Mouse (Mus musculus): Measurements from ENCODE around the gene Serpina5. TPM values are rescaled to one million over a fixed set of nuclear protein-coding genes. Genes with fewer than 3 reads are reported as not detected.
"Not testable (repeated sequence)": the region's sequence is repeated elsewhere in the genome, so short reads cannot be mapped to it uniquely, and the experiment has no call there.

Serpina5 gene
- polyA plus RNA-seq, 1 experiment from 2014 or later: not detected

DNA sequence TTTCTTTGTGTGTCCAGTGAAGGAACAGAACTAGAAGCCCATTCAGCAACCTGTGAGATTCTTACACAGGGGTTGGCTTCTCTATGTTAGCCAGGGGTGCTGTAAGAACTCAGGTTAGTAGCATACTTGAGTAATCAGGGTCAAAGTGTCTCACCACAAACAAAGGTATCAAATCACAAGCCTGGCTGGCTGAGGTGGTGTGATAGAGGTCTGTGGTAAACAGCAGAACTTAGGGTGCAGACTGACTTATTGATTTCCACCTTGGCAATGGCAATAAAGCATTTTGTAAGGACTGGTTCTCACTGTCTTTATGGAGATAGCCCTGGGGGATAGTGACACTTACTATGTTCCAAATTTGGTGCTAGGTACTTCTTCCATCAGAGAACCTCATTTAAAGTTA is 4.9 kb downstream of the Serpina5 start:
- no peaks in the 10 kb centered on the region for H3K36me3 ChIP-seq (ENCODE audit: inconsistent target)
- H3K27ac ChIP-seq: no peak overlapping the region
- H3K4me3 ChIP-seq (ENCODE audit: inconsistent target): no peak overlapping the region
- no peaks in the 10 kb centered on the region for H3K79me2 ChIP-seq (ENCODE audit: inconsistent target)

GRCm38 (mm10) chr12:104106919-104107318 is 6.0 kb downstream of the Serpina5 start:
- Histone ChIP-seq H3K4me3 (ENCODE audit: inconsistent target) (no peak overlapping the region), H3K36me3 (ENCODE audit: inconsistent target) (no peaks in the 10 kb centered on the region), H3K79me2 (ENCODE audit: inconsistent target) (no peaks in the 10 kb centered on the region), H3K27ac (no peak overlapping the region)

DNA sequence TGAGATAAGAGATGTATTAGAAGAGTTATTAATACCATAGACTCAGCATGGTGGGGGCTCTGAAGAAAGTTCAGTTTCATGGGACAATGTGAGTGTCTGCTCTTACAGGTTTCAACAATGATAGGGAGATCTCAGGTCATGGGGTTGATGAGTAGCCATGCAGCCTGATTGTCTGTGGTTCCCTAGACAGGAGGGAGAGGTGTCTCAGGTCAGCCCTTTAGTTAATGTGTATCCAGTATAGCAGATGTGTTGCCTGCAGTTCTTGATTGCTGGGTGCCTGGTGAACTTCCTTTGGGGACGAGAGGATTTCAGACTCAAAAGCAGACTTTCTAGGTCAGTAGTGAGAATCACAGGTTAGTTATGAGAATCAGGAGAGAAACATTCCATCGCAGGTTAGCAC is 7.6 kb downstream of the Serpina5 start:
- WGBS (ENCODE audit: missing documents): 93% methylated on average over 2 of the region's 2 CpGs
- H3K27ac ChIP-seq: no peak overlapping the region
- no peaks in the 10 kb centered on the region for H3K36me3 ChIP-seq (ENCODE audit: inconsistent target)
- no peaks in the 10 kb centered on the region for H3K79me2 ChIP-seq (ENCODE audit: inconsistent target)
- H3K4me3 ChIP-seq (ENCODE audit: inconsistent target): no peak overlapping the region

- WGBS (ENCODE audit: missing documents): 100% methylated on average over 6 of the region's 11 CpGs
- H3K36me3 ChIP-seq (ENCODE audit: inconsistent target); H3K4me3 ChIP-seq (ENCODE audit: inconsistent target); H3K79me2 ChIP-seq (ENCODE audit: inconsistent target); H3K27ac ChIP-seq: not testable (repeated sequence)
Measured at GRCm38 (mm10) chr12:104112333-104112732, 11.4 kb downstream of the Serpina5 start, which contains the start of gene Serpina3a. Gene Serpina3a (plus strand): TSS chr12:104112724.

GRCm38 (mm10) chr12:104114921-104115579 is 14.1 kb downstream of the Serpina5 start:
- no peaks in the 10 kb centered on the region for H3K36me3 ChIP-seq (ENCODE audit: inconsistent target)
- no peaks in the 10 kb centered on the region for H3K79me2 ChIP-seq (ENCODE audit: inconsistent target)
- H3K4me3 ChIP-seq (ENCODE audit: inconsistent target): no peak overlapping the region
- 80% methylated on average over 3 of the region's 3 CpGs for WGBS (ENCODE audit: missing documents)
- H3K27ac ChIP-seq: no peak overlapping the region

DNA sequence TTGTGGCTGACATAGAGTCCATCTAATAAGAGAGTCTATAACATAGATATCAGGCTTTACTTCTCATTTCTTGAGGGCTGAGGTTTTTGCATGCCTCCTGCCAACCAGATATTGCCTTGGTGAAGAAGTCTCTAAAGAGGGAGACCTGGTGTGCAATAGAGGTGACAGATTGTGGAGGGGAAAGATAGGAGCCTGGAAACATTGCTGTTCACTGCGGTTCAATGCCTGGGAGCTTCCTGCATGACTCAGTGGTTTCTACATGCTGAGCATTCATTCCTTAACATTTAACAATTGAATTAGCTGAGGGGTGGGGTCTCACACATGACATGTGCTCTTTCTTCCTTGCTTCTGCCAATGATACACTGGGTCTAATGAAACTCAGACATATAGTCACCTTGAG is 22.2 kb downstream of the Serpina5 start:
- no peaks in the 10 kb centered on the region for H3K79me2 ChIP-seq (ENCODE audit: inconsistent target)
- no peaks in the 10 kb centered on the region for H3K36me3 ChIP-seq (ENCODE audit: inconsistent target)
- no peak overlapping the region for H3K4me3 ChIP-seq (ENCODE audit: inconsistent target)
- WGBS (ENCODE audit: missing documents): 9% methylated on average over 1 of the region's 1 CpGs
- no peak overlapping the region for H3K27ac ChIP-seq

DNA sequence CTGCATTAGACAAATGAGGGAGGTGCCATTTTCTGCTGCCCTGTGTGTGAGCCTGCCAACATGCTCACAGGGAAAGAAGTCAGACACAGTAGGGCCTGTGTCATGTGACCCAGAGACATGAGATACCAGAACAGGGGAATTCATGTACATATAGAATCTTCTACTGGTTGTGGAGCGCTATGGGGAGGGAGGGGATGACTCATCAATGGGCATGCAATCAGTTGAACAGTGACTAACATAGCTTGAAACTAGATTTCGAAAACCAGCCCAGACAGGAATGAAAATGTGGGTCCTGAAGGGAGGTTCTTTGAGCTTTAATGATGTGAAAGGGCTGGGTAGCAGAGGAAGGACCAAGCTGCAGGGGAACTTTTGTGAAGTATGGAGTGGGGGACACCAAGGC is 23.1 kb downstream of the Serpina5 start:
- no peaks in the 10 kb centered on the region for H3K36me3 ChIP-seq (ENCODE audit: inconsistent target)
- H3K79me2 ChIP-seq (ENCODE audit: inconsistent target): no peaks in the 10 kb centered on the region
- no peak overlapping the region for H3K4me3 ChIP-seq (ENCODE audit: inconsistent target)
- 38% methylated on average over 2 of the region's 2 CpGs for WGBS (ENCODE audit: missing documents)
- H3K27ac ChIP-seq: no peak overlapping the region

DNA sequence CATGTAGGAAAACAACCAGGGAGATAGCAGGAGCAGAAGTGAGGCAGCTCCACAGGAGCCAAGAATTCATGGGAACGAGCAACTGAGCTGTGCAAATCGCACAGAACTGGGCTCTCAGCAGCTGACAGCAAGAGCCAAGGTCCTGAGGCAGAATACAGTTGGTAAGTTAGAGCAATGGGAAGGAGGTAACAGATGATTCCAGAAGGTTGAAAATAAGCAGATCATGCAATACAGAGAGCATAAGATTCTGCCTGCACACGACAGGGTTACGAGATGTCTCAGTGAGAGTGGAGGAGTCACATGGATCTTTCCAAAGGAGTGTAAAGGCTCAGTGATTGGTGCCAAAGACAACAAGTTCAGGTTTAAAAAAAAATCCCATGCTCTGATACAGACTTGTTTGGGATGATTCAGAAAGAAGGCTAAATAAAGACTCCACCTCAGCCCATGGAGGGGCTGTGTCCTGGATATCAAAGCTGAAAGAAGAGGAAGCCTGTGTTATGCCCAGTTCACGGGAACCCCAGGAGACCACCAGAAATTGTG is 24.2 kb downstream of the Serpina5 start:
- no peaks in the 10 kb centered on the region for H3K79me2 ChIP-seq (ENCODE audit: inconsistent target)
- WGBS (ENCODE audit: missing documents): 92% methylated on average over 5 of the region's 5 CpGs

DNA sequence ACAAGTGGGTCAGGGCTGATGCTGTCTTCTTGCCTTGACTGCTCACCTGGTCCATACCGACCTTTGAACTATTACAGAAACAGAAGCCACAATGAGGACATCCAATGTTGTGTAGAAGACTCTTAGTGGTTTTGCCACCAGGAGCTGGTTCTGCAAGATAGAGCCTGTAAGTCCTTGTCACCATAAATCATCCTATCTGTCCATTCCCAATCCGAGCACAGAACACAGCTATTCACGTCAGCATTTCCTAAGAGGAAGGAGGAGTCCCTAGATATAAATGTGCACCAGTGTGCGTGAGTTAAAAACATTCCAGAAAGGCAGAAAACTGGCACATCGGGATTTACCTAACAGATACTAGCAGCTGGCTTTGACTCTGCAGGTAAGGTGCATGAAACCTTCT is 26.8 kb downstream of the Serpina5 start, which contains the start of gene Serpina3b:
TSS of gene Serpina3b (plus strand) at position 301 of the 400 bp plus-strand sequence.
- no peaks in the 10 kb centered on the region for H3K79me2 ChIP-seq (ENCODE audit: inconsistent target)
- no peak within 1 kb of the TSS for H3K27ac ChIP-seq
- WGBS (ENCODE audit: missing documents): 88% methylated on average over 5 of the region's 5 CpGs
- no peak within 1 kb of the TSS for H3K4me3 ChIP-seq (ENCODE audit: inconsistent target)
- no peaks in the 10 kb centered on the region for H3K36me3 ChIP-seq (ENCODE audit: inconsistent target)

More for the DNA sequence above, 24.2 kb downstream of the Serpina5 start:
- Histone ChIP-seq H3K27ac (no peak overlapping the region), H3K36me3 (ENCODE audit: inconsistent target) (no peaks in the 10 kb centered on the region), H3K4me3 (ENCODE audit: inconsistent target) (no peak overlapping the region)

GRCm38 (mm10) chr12:104131041-104131440 is 30.1 kb downstream of the Serpina5 start:
- no peak overlapping the region for H3K27ac ChIP-seq
- no peak overlapping the region for H3K4me3 ChIP-seq (ENCODE audit: inconsistent target)

GRCm38 (mm10) chr12:104138216-104138615 is 37.3 kb downstream of the Serpina5 start:
- H3K4me3 ChIP-seq (ENCODE audit: inconsistent target): no peak overlapping the region
- WGBS (ENCODE audit: missing documents): 67% methylated on average over 2 of the region's 2 CpGs
- no peak overlapping the region for H3K27ac ChIP-seq
- no peaks in the 10 kb centered on the region for H3K36me3 ChIP-seq (ENCODE audit: inconsistent target)
- no peaks in the 10 kb centered on the region for H3K79me2 ChIP-seq (ENCODE audit: inconsistent target)

More at GRCm38 (mm10) chr12:104131041-104131440, 30.1 kb downstream of the Serpina5 start:
- no peaks in the 10 kb centered on the region for H3K36me3 ChIP-seq (ENCODE audit: inconsistent target)
- no peaks in the 10 kb centered on the region for H3K79me2 ChIP-seq (ENCODE audit: inconsistent target)

DNA sequence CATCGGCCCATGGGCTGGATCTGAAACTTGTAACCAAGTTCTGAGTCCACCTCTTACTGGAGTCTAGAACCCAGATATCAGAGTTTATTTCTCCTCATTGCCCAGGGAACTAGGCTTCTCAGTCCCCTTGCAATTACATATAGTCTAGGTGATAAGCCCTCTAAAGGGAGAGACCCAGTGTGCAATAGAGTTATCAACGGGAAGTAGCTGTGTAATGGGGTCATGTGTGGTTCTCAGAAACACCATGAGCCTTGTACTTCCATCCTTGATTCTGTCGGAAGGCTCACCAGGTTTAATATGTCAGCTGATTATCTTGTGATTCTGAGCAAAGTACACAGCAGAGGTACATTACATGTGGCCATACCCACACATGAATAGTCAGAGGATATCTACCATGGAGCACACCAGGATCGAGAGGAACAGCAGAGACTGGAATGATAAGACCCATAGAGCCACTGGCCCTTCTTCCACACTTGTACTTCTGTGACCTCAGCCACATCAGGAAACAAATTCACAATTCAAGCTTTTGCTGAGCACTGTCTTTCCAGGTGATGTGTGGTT is 39.7 kb downstream of the Serpina5 start:
- H3K4me3 ChIP-seq (ENCODE audit: inconsistent target): no peak overlapping the region
- no peaks in the 10 kb centered on the region for H3K79me2 ChIP-seq (ENCODE audit: inconsistent target)
- H3K27ac ChIP-seq: no peak overlapping the region
- no peaks in the 10 kb centered on the region for H3K36me3 ChIP-seq (ENCODE audit: inconsistent target)
- WGBS (ENCODE audit: missing documents): 93% methylated on average over 4 of the region's 4 CpGs

DNA sequence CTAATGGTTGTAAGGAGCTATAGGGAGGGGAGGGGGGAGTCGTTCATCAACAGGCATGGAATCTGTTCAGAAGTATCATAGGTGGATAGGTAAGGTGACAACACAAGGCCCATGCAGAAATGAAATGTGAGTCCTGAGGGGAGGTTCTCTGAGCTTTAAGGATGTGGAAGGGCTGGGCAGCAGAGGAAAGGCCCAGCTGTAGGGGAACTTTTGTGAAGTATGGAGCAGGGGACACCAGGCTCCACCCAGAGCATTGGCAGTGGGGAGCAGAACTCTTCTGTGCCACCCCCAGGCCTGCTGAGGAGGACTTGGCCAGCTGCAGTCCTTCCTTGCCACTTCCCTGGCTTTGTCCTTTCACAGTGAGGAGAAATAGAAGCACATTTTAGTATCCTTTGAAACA is 40.6 kb downstream of the Serpina5 start:
- H3K36me3 ChIP-seq (ENCODE audit: inconsistent target): no peaks in the 10 kb centered on the region
- no peaks in the 10 kb centered on the region for H3K79me2 ChIP-seq (ENCODE audit: inconsistent target)
- 94% methylated on average over 1 of the region's 1 CpGs for WGBS (ENCODE audit: missing documents)
- H3K27ac ChIP-seq: no peak overlapping the region
- no peak overlapping the region for H3K4me3 ChIP-seq (ENCODE audit: inconsistent target)

DNA sequence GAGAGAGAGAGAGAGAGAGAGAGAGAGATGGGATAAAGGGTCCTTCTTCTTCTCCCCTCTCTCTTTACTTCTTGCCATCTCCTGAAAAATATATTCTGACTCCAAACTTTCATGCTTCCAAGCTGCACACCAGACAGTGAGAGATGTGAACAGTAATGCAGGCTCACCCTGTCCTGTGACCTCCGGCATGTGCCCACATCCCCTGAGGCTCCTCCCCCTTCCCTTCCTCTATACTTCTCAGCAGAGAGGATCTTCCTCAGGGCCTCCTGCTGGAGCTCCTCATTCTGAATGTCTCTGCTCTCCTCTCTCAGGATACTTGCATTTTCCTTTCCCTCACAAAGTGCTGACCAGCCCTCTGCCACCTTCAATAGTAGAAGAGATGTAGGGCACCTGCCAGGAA is 41.5 kb downstream of the Serpina5 start:
- Histone ChIP-seq H3K36me3 (ENCODE audit: inconsistent target) (no peaks in the 10 kb centered on the region), H3K79me2 (ENCODE audit: inconsistent target) (no peaks in the 10 kb centered on the region), H3K27ac (no peak overlapping the region), H3K4me3 (ENCODE audit: inconsistent target) (no peak overlapping the region)
- WGBS (ENCODE audit: missing documents): 13% methylated on average over 1 of the region's 1 CpGs

DNA sequence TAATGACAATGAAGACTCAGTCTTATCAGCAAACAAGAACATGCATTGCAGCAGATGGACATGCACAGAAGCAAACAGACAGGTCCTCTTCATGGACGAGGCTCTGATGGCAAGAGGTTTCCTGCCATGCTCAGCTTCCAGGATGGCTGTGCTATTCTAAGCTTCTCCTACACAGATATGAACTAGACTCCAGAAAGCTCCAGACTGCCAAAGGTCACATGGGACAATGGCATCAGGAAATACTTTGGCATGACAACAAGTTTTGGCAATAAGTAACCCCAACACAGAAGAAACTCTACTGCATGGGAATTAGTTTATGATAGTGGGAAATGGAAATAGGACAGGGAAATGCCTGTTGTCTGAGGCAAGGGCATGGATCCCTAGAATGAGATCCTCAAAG is 42.4 kb downstream of the Serpina5 start:
- Histone ChIP-seq H3K4me3 (ENCODE audit: inconsistent target) (no peak overlapping the region), H3K27ac (no peak overlapping the region)
- 100% methylated on average over 1 of the region's 1 CpGs for WGBS (ENCODE audit: missing documents)

More for the DNA sequence above, 42.4 kb downstream of the Serpina5 start:
- H3K36me3 ChIP-seq (ENCODE audit: inconsistent target): no peaks in the 10 kb centered on the region
- H3K79me2 ChIP-seq (ENCODE audit: inconsistent target): no peaks in the 10 kb centered on the region

All from macrophage (primary cell).